Mouse (Mus musculus): Measurements from ENCODE around the gene Iltifb. TPM values are rescaled to one million over a fixed set of nuclear protein-coding genes. Genes with fewer than 3 reads are reported as not detected.

The Iltifb gene
- not detected in 2 replicates for polyA plus RNA-seq (2015; fragmentation: Nextera tagmentation; extraction: Ambion mirVana)

DNA sequence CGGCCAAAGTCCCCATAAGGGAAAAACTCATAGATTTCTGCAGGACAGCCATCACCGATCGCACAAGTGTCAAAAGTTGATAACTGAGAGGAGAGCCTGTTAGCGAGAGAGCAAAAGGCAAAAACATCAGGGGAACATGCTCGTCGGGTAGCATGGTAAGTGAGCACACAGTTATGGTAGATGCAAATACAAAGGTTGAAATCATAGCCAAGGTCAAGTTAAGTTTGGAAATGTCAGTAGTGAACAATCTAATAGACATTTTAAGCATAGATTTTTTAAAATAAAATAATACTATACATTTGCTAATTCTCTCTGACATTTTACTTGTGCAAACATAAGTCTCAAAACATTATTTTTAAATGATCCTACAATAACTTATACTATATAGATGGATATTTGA is at the start of gene Iltifb:
Gene Iltifb, minus strand, starts transcription at position 101 of the 400 bp plus-strand sequence.

GRCm38 (mm10) chr10:118343155-118343554 is 48.3 kb upstream of the Iltifb start, which contains the start of gene Gm9046:
Gene Gm9046 (minus strand): TSS chr10:118343255.

DNA sequence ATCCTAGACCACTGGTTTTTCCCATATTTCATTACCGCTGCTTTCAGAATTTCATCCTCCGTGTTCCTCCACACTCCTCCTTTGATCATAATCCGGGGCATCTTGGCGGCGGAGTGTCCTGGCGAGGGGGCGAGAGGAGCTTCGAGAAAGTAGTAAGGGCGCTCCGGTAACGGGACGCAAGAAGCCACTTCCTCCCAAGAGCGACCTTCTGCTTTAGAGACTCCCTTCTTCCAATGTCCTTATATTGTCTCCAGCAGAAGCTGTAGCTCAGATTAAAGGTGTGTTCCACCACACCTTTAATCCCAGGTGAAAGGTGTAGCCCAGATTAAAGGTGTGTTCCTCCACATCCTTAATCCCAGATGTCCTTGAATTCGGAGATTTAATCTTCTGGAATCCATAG is 42.9 kb upstream of the Iltifb start, which contains the start of gene Gm9045:
Gene Gm9045, minus strand, starts transcription at position 101 of the 400 bp plus-strand sequence.

GRCm38 (mm10) chr10:118332308-118332707 is 37.5 kb upstream of the Iltifb start, which contains the start of gene Gm9044:
Gene Gm9044 (minus strand): TSS chr10:118332408.

GRCm38 (mm10) chr10:118326869-118327268 is 32.0 kb upstream of the Iltifb start, which contains the start of gene Gm9040:
Gene Gm9040 (minus strand): TSS chr10:118326969.

GRCm38 (mm10) chr10:118258388-118258787 is 36.5 kb downstream of the Iltifb start, which contains the start of gene Gm32802:
Gene Gm32802 (plus strand): TSS chr10:118258688.

DNA sequence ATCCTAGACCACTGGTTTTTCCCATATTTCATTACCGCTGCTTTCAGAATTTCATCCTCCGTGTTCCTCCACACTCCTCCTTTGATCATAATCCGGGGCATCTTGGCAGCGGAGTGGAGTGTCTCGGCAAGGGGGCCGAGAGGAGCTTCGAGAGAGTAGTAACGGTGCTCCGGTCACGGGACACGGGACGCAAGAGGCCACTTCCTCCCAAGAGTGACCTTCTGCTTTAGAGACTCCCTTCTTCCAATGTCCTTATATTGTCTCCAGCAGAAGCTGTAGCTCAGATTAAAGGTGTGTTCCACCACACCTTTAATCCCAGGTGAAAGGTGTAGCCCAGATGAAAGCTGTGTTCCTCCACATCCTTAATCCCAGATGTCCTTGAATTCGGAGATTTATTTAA is 54.2 kb downstream of the Iltifb start, which contains the start of gene Gm32717:
Gene Gm32717, minus strand, starts transcription at position 101 of the 400 bp plus-strand sequence.

Other genes starting within 250 kb of the Iltifb start
- 7.0 and 7.1 TPM in 2 replicates for gene Mdm1, start 153.2 kb downstream of the Iltifb start, polyA plus RNA-seq (2015; fragmentation: Nextera tagmentation; extraction: Ambion mirVana)
- not detected in 2 replicates for gene Il22, start 90.1 kb downstream of the Iltifb start, polyA plus RNA-seq (2015; fragmentation: Nextera tagmentation; extraction: Ambion mirVana)
- not detected in 2 replicates for gene Gm32717, start 54.3 kb downstream of the Iltifb start, polyA plus RNA-seq (2015; fragmentation: Nextera tagmentation; extraction: Ambion mirVana)
- not detected in 2 replicates for gene Gm32802, start 36.4 kb downstream of the Iltifb start, polyA plus RNA-seq (2015; fragmentation: Nextera tagmentation; extraction: Ambion mirVana)
- not detected in 2 replicates for gene Gm9040, start 31.9 kb upstream of the Iltifb start, polyA plus RNA-seq (2015; fragmentation: Nextera tagmentation; extraction: Ambion mirVana)
- gene Gm9044, start 37.4 kb upstream of the Iltifb start, polyA plus RNA-seq (2015; fragmentation: Nextera tagmentation; extraction: Ambion mirVana): not detected in 2 replicates
- not detected in 2 replicates for gene Gm9045, start 42.8 kb upstream of the Iltifb start, polyA plus RNA-seq (2015; fragmentation: Nextera tagmentation; extraction: Ambion mirVana)
- gene Gm9046, start 48.2 kb upstream of the Iltifb start, polyA plus RNA-seq (2015; fragmentation: Nextera tagmentation; extraction: Ambion mirVana): not detected in 2 replicates
- gene Gm9048, start 53.6 kb upstream of the Iltifb start, polyA plus RNA-seq (2015; fragmentation: Nextera tagmentation; extraction: Ambion mirVana): not detected in 2 replicates
- not detected in 2 replicates for gene Gm9049, start 59.1 kb upstream of the Iltifb start, polyA plus RNA-seq (2015; fragmentation: Nextera tagmentation; extraction: Ambion mirVana)
- gene Ifng, start 146.0 kb upstream of the Iltifb start, polyA plus RNA-seq (2015; fragmentation: Nextera tagmentation; extraction: Ambion mirVana): not detected in 2 replicates

Measured in skeletal muscle tissue, postnatal 0 days (tissue).